Mouse (Mus musculus) stomach, postnatal 0 days (tissue): ENCODE measurements around the gene Krtap13-1.

Experiments
- CTCF ChIP-seq: IDR thresholded peaks from 2 replicates; pipeline ENCODE4 v1.5.1; 2016; ENCODE audit warnings: antibody characterized with exemption, low read depth, mild to moderate bottlenecking, moderate library complexity
- EP300 ChIP-seq: optimal IDR thresholded peaks from 2 replicates; pipeline ENCODE3; 2016; ENCODE audit warnings: antibody characterized with exemption

GRCm38 (mm10) chr16:88696256-88696655 is 32.4 kb upstream of the Krtap13-1 start:
- TF ChIP-seq CTCF: no peak
- no peak for TF ChIP-seq EP300
